Mouse (Mus musculus) liver, embryonic 14.5 days (tissue): ENCODE results near the gene Prkar2a.
A peak's percentile ranks its signal among the peaks of the same experiment; 100 is the strongest.

Experiments
- CTCF ChIP-seq: IDR thresholded peaks from 2 replicates; pipeline ENCODE4 v1.5.1; 2016; ENCODE audit warnings: antibody characterized with exemption, low read depth, control low read depth
- EP300 ChIP-seq: IDR thresholded peaks from 2 replicates; pipeline ENCODE4 v1.6.1; 2016; ENCODE audit warnings: antibody characterized with exemption, low read depth

DNA sequence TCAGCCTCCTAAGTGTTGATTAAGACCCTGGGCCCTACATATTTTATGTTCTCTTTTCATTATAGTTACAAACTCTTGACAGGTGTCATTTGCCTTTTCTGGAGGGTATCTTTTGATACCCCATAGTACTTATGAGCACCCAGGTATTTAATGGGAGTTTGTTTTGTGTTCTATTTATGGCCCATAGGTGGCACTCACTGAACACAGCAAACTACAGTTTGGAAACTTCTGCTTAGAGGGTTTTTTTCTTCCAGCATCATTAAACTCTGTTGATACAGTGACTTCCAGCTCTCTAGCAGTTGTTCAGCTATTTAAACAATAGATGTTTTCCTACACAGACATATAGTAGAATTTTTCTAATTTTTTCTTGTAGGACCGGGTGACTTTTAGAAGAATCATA, 50.9 kb downstream of the Prkar2a start:
- peak; percentile 40; the same call in 1 of the 2 replicates for TF ChIP-seq CTCF
- no peak for TF ChIP-seq EP300
